14 mouse cellular contexts compared by ENCODE assay signal in genomic region chr2:75690656-75691055, GRCm38 (mm10).
"Had no signal": no experiment of that assay in that cellular context is flagged by ENCODE, and none has a peak within 500 bp of the region (broad histone marks: within the 10 kb centered on the region; RNA-seq: fewer than 3 reads in every experiment).

No protein-coding gene starts in this region.

- H3K27me3 ChIP-seq: liver, embryonic 13.5 days had no signal

- H3K9ac ChIP-seq: liver, embryonic 13.5 days had no signal

- H3K4me3 ChIP-seq: left cerebral cortex, adult 2 months; liver, embryonic 13.5 days had no signal

- H3K27ac ChIP-seq: left cerebral cortex, adult 2 months; liver, embryonic 13.5 days; macrophage; stomach, postnatal 0 days had no signal

- H3K9me3 ChIP-seq: liver, embryonic 13.5 days had no signal

- DNase-seq: kidney, postnatal 36 days; layer of hippocampus, postnatal 36 days; liver, embryonic 13.5 days; lung, adult 2 months; midbrain, embryonic 14.5 days; right cerebral cortex, adult 18-20 months; right cerebral cortex, postnatal 14 days; right cerebral cortex, postnatal 4 days; thymus, adult 2 months; thymus, postnatal 14 days; thymus, postnatal 4 days had no signal
